Mouse (Mus musculus) myocyte (in vitro differentiated cells): ENCODE data around the gene Sox6. TPM values are rescaled to one million over a fixed set of nuclear protein-coding genes. Genes with fewer than 3 reads are reported as not detected.

ENCODE experiments used
- H3K27me3 ChIP-seq: one replicate; pipeline ENCODE4 v1.6.1; 2011; ENCODE audit not compliant: control insufficient read depth, insufficient read depth, insufficient read length
- H3K36me3 ChIP-seq: one replicate; pipeline ENCODE4 v1.6.1; 2011; ENCODE audit not compliant: control insufficient read depth, insufficient read depth
- H3K4me2 ChIP-seq: one replicate; pipeline ENCODE4 v1.6.1; 2011; ENCODE audit warnings: low read depth, control low read depth
- H3K4me3 ChIP-seq: one replicate; pipeline ENCODE4 v1.5.1; 2011; ENCODE audit warnings: mild to moderate bottlenecking, control low read depth, moderate library complexity
- H3K79me2 ChIP-seq: one replicate; pipeline ENCODE4 v1.6.1; 2011; ENCODE audit not compliant: control insufficient read depth, insufficient read depth
- H3ac ChIP-seq: one replicate; pipeline ENCODE4 v1.6.1; 2011; ENCODE audit not compliant: control insufficient read depth, insufficient read length
- CEBPB ChIP-seq: IDR thresholded peaks from 2 replicates; pipeline ENCODE4 v1.6.1; 2011; ENCODE audit warnings: mild to moderate bottlenecking, moderate library complexity; ENCODE audit not compliant: poor library complexity, insufficient read depth, severe bottlenecking
- E2F4 ChIP-seq: IDR thresholded peaks from one replicate; pipeline ENCODE4 v1.6.1; 2011; ENCODE audit warnings: mild to moderate bottlenecking, control low read depth, moderate library complexity; ENCODE audit not compliant: insufficient read depth
- MAX ChIP-seq: IDR thresholded peaks from one replicate; pipeline ENCODE4 v1.6.1; 2011; ENCODE audit warnings: low read depth, mild to moderate bottlenecking, control low read depth
- MYOD1 ChIP-seq, 3 experiments: IDR thresholded peaks; one replicate each; pipeline ENCODE4 v1.6.1; 2011; ENCODE audit warnings: control low read depth in 2 of 3, low read depth in 2 of 3, mild to moderate bottlenecking in 2 of 3, moderate library complexity in 1 of 3; ENCODE audit not compliant: insufficient read length in 2 of 3, control insufficient read depth in 1 of 3
- MYOG ChIP-seq, 3 experiments: IDR thresholded peaks; one replicate each; pipeline ENCODE4 v1.6.1; 2011; ENCODE audit warnings: control low read depth in 2 of 3, low read depth in 2 of 3, mild to moderate bottlenecking in 2 of 3; ENCODE audit not compliant: insufficient read length in 2 of 3, control insufficient read depth in 1 of 3, insufficient read depth in 1 of 3
- POLR2A ChIP-seq: IDR thresholded peaks from one replicate; pipeline ENCODE4 v1.6.1; 2011; ENCODE audit warnings: low read depth, mild to moderate bottlenecking, control low read depth, moderate library complexity; ENCODE audit not compliant: insufficient read length
- POLR2AphosphoS2 ChIP-seq: IDR thresholded peaks from one replicate; pipeline ENCODE4 v1.6.1; 2011; ENCODE audit warnings: low read depth, control low read depth; ENCODE audit not compliant: insufficient read length
- REST ChIP-seq: IDR thresholded peaks from one replicate; pipeline ENCODE4 v1.6.1; 2011; ENCODE audit warnings: mild to moderate bottlenecking, control low read depth, moderate library complexity; ENCODE audit not compliant: insufficient read depth, insufficient read length
- SRF ChIP-seq: IDR thresholded peaks from one replicate; pipeline ENCODE4 v1.6.1; 2011; ENCODE audit warnings: low read depth; ENCODE audit not compliant: control insufficient read depth, insufficient read length
- TCF12 ChIP-seq: IDR thresholded peaks from one replicate; pipeline ENCODE4 v1.6.1; 2011; ENCODE audit warnings: mild to moderate bottlenecking, control low read depth; ENCODE audit not compliant: poor library complexity, insufficient read depth, severe bottlenecking
- TCF3 ChIP-seq: IDR thresholded peaks from one replicate; pipeline ENCODE4 v1.6.1; 2011; ENCODE audit warnings: low read depth, control low read depth; ENCODE audit not compliant: insufficient read length
- USF1 ChIP-seq: IDR thresholded peaks from one replicate; pipeline ENCODE4 v1.6.1; 2011; ENCODE audit warnings: low read depth, mild to moderate bottlenecking, control low read depth, moderate library complexity
- polyA plus RNA-seq: library from polyadenylated mRNA; unstranded; fragments of >200 nt; fragmentation: generic; extraction: Trizol; gene quantifications from one replicate; pipeline ENCODE4 v1.2.1, GENCODE M21; 2012; ENCODE audit warnings: missing spikeins

Sox6 gene
- polyA plus RNA-seq, 1 experiment, result 0.11 TPM

DNA sequence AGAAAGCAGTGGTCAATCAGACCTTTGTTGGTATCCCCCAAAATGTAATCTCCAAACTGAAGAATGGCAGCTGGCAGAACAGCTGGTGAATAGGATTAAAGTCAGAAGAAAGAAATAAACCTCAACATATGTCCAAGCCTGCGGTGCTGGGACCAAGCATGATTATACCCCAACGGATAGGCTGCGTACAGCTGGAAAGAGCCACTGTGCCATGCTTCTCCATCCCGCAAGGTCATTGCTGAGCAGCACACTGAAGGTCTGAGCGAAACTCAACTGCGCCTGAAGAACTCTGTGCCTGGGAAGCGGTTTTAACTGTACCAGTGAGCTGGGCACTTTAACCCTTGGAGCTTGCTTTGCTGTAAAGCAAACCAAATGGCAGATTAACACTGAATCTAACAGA, 291.1 kb downstream of the Sox6 start:
- Histone ChIP-seq H3K79me2 (no peaks in the 10 kb centered on the region), H3K27me3 (no peaks in the 10 kb centered on the region), H3K4me3 (no peak overlapping the region), H3K4me2 (no peak overlapping the region), H3ac (no peak overlapping the region), H3K36me3 (no peaks in the 10 kb centered on the region)
- TF ChIP-seq SRF, result no peak
- no peak for TF ChIP-seq E2F4
- no peak for TF ChIP-seq USF1
- TF ChIP-seq CEBPB, result no peak
- TF ChIP-seq TCF3, result no peak
- TF ChIP-seq MAX, result no peak
- TF ChIP-seq MYOD1 (IDR thresholded peaks at IDR 0.05; ENCODE audit: control insufficient read depth in 1 of 3, insufficient read length in 2 of 3, low read depth in 2 of 3), result no peak
- TF ChIP-seq MYOG (IDR thresholded peaks at IDR 0.05; ENCODE audit: control insufficient read depth in 1 of 3, insufficient read depth in 1 of 3, insufficient read length in 2 of 3, low read depth in 2 of 3), result no peak
- TF ChIP-seq POLR2A, result no peak
- TF ChIP-seq TCF12, result no peak

GRCm38 (mm10) chr7:115745672-115746253, 292.8 kb downstream of the Sox6 start:
- Histone ChIP-seq H3K27me3 (no peaks in the 10 kb centered on the region), H3K36me3 (no peaks in the 10 kb centered on the region), H3K79me2 (no peaks in the 10 kb centered on the region), H3K4me2 (no peak overlapping the region), H3ac (no peak overlapping the region), H3K4me3 (no peak overlapping the region)
- TF ChIP-seq MAX, result no peak

GRCm38 (mm10) chr7:115734137-115734536, 304.5 kb downstream of the Sox6 start:
- Histone ChIP-seq H3K4me2 (peak overlapping the region; percentile 24), H3K79me2 (no peaks in the 10 kb centered on the region), H3K36me3 (no peaks in the 10 kb centered on the region), H3K27me3 (no peaks in the 10 kb centered on the region), H3ac (no peak overlapping the region), H3K4me3 (no peak overlapping the region)
- TF ChIP-seq TCF3 (no peak), MYOG (IDR thresholded peaks at IDR 0.05; ENCODE audit: control insufficient read depth in 1 of 3, insufficient read depth in 1 of 3, insufficient read length in 2 of 3, low read depth in 2 of 3) (no peak), E2F4 (no peak), MAX (no peak), POLR2A (no peak)

DNA sequence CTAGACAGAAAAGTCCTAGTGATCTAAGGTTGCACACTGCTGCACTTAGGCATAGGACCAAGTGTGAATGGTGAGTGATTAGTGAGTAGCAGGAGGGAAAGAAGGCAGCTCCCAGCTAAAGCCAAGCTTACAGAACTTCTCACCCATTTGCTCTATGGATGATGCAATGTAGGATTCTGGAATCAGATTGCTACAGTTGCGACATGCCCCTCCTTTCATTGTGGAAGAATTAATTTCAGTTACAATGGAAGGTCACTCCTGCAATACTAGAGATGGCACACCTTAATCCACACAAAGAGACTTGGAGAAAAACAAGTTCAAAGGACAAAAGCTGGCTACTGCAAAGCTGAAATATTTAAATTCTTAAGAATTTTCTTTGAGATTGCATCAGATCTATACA, 305.8 kb downstream of the Sox6 start:
- Histone ChIP-seq H3K36me3 (no peaks in the 10 kb centered on the region), H3K79me2 (no peaks in the 10 kb centered on the region), H3ac (no peak overlapping the region), H3K4me3 (no peak overlapping the region), H3K27me3 (no peaks in the 10 kb centered on the region), H3K4me2 (no peak overlapping the region)
- TF ChIP-seq POLR2AphosphoS2 (no peak), REST (no peak), E2F4 (no peak), CEBPB (peak; percentile 78; the same call in 1 of the 2 replicates), POLR2A (no peak)

DNA sequence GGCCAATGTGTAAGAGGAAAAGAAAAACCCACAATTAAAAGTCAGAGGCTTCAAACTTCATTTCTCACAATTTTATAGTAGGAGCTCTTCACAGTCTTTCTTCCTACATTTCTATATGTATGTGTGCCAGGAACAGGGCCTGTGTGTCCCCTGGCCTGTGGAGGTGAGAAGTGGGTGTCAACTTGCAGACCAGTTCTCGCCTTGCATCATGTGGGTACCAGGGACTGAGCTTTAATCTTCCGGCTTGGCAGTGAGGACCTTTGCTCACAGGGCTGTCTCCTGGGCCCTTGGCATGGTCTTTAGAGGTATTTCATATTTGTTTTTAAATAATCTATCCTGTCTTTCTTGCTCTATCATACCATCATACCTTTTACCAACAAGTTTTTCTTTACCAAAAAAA, 311.8 kb downstream of the Sox6 start:
- Histone ChIP-seq H3K4me2 (no peak overlapping the region), H3ac (no peak overlapping the region), H3K79me2 (no peaks in the 10 kb centered on the region), H3K4me3 (no peak overlapping the region), H3K27me3 (no peaks in the 10 kb centered on the region), H3K36me3 (no peaks in the 10 kb centered on the region)
- TF ChIP-seq REST, result no peak
- no peak for TF ChIP-seq TCF12
- no peak for TF ChIP-seq USF1

GRCm38 (mm10) chr7:115724404-115724803, 314.2 kb downstream of the Sox6 start:
- Histone ChIP-seq H3ac (no peak overlapping the region), H3K4me2 (no peak overlapping the region), H3K79me2 (no peaks in the 10 kb centered on the region), H3K27me3 (no peaks in the 10 kb centered on the region), H3K36me3 (no peaks in the 10 kb centered on the region), H3K4me3 (no peak overlapping the region)
- TF ChIP-seq REST (no peak), USF1 (no peak), TCF12 (no peak), MYOD1 (IDR thresholded peaks at IDR 0.05; ENCODE audit: control insufficient read depth in 1 of 3, insufficient read length in 2 of 3, low read depth in 2 of 3) (no peak), SRF (no peak), MYOG (IDR thresholded peaks at IDR 0.05; ENCODE audit: control insufficient read depth in 1 of 3, insufficient read depth in 1 of 3, insufficient read length in 2 of 3, low read depth in 2 of 3) (no peak), MAX (no peak), POLR2AphosphoS2 (no peak), E2F4 (no peak), POLR2A (no peak), TCF3 (no peak), CEBPB (no peak)
